Mouse (Mus musculus): ENCODE data around the gene Tubb4b.
"Not testable (repeated sequence)": the region's sequence is repeated elsewhere in the genome, so short reads cannot be mapped to it uniquely, and the experiment has no call there.

Gene Tubb4b

DNA sequence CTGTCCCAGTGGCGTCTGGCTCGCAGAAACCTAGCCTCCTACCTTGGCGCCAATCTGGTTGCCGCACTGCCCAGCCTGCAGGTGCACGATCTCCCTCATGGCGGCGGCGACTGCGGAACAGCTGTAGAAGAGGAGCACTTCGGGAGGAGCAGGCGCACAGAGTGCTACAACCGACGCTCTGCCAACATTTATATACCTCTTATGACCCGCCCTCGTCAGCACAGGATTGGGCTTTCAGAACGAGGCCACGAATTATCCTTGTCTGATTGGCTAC lies at the start of gene Tubb4b:
Gene Tubb4b (minus strand): TSS at position 211 of the 274 bp plus-strand sequence.
- no peak for DNase-seq (ENCODE audit: low read depth)

DNA sequence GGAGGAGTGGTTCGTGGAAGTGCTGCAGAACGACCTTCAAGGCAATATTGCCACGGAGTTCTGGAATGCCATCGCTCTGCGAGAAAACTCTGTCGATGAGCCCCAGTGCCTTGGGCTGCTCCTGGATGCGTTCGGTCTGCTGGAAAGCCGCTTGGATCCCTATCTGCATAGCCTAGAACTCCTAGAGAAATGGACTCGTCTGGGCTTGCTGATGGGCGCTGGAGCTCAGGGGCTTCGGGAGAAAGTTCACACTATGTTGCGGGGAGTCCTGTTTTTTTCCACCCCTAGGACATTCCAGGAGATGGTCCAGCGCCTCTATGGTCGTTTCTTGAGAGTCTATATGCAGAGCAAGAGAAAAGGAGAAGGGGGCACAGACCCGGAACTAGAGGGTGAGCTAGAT lies 48.5 kb upstream of the Tubb4b start:
- DNase-seq (ENCODE audit: low read depth) = no peak

DNA sequence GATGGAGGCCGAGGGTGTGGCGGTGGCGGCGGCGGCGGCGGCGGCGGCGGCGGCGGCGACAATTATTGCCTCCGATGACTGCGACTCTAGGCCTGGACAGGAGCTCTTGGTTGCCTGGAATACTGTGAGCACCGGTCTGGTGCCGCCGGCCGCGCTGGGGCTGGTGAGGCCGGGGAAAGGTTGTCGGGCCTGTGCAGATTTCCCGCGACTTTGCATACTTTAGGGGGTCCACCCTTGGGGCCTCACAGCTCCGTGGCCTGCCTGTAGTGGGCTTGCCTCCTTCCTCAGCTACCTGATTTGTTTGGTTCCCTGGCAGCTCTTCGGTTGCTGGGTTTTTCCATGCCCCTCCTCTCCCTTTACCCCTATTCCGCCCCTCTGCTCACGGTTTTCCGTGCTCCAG lies 48.0 kb upstream of the Tubb4b start:
- DNase-seq (ENCODE audit: low read depth) = no peak

GRCm38 (mm10) chr2:25271827-25272511 lies 47.5 kb upstream of the Tubb4b start, which contains the start of the genes Ssna1 and Anapc2:
Gene Ssna1 (minus strand): TSS chr2:25272438.
Gene Anapc2 (plus strand): TSS chr2:25272478.
- peak; percentile 98 for DNase-seq (ENCODE audit: low read depth)

GRCm38 (mm10) chr2:25267746-25268309 lies 43.3 kb upstream of the Tubb4b start:
- no peak for DNase-seq (ENCODE audit: low read depth)

GRCm38 (mm10) chr2:25267241-25267640 lies 42.7 kb upstream of the Tubb4b start:
- no peak for DNase-seq (ENCODE audit: low read depth)

DNA sequence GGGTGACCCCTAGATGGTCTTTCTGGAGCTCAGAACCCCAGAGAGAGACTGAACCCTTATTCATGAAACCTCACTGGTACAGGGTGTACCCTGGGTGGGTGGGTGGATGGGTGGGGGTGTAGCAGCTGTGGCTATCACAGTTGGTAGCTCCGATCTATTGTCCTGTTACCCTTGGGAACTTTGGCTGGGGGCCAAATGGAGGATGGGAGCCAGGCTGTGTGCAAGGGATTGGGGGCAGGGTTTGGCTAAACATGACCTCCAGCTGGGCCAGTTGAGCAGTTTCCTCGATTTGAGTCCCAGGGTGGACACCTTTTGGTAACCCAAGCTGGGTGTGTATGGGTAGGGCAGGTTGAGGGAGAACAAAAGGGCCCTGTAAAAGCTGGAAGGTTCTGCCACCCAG lies 42.2 kb upstream of the Tubb4b start:
- no peak for DNase-seq (ENCODE audit: low read depth)

GRCm38 (mm10) chr2:25265897-25266656 lies 41.6 kb upstream of the Tubb4b start:
- DNase-seq (ENCODE audit: low read depth) = no peak

DNA sequence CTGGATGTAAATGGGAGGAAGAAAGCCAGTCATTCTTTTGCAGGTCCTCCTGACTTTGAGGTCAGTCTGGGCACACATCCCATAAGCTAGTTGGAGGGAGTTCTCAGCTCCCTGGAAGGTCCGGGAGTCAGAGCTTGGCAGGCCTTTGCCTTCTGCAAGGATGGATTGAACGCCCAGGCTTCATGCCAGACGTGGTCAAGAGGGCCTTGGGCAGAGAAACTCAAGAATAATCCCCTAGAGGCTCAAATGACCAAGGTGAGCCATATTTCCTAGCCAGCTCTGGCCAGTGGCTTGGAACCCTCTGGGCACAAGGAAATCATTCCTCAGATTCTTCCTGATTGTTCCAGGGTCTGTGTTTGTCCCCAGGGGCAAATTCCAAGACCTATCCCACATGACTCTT lies 40.3 kb upstream of the Tubb4b start:
- no peak for DNase-seq (ENCODE audit: low read depth)

GRCm38 (mm10) chr2:25264286-25264660 lies 39.8 kb upstream of the Tubb4b start:
- no peak for DNase-seq (ENCODE audit: low read depth)

DNA sequence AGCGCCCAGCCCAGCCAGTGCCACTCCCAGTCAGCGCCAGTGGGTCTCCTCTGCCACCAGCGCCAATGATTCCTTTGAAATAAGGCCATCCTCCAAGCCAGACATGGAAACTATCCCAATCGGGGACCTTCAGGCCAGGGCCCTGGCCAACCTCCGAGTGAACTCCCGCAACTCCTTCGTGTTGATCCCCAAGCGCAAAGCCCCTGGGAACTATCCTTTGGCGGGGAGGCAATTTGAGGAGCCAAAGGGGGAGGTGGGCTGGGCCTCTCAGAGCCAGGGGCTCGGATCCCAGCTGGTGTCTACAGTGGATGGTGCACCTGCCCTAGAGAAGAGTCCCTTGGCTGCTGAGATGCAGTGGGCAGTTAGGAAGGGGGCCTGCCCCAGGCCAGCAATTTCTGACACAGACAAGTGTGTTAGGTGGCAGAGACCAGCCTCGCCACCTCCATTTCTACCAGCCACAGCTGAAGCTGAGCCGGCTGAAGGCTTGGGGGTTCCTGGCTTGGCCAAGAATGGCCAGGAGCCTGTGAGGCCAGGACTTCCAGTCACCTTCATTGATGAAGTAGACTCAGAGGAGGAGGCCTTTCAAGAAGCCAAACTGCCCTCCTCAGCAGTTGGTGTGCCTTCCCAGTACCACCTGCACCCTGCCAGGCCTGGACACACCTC lies 39.3 kb upstream of the Tubb4b start:
- no peak for DNase-seq (ENCODE audit: low read depth)

GRCm38 (mm10) chr2:25262795-25263622 lies 38.5 kb upstream of the Tubb4b start:
- peak; percentile 81 for DNase-seq (ENCODE audit: low read depth)

DNA sequence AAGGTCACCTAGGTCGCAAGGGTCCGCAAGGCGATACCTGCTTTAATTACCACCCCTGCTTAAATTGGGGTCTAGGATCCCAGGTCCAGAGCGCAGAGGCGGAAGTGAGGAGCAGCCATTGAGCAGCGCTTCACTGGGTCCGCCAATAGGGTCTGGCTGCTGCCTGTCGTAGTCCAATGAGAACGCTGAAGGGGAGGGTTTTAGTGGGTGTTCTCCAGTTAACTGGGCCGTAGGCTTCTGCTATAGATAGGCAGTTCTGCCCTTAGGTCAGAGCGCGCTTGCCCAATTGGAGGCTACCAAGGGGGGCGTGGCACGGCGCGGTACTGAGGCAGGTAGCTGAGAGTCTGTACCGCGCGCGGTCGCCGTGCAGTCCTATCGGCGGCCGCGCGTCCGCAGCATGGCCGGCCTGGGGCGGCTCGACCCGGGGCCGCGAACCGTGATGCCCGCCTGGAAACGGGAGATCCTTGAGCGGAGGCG lies 37.8 kb upstream of the Tubb4b start, which contains the start of gene Tprn:
Gene Tprn (plus strand): TSS at position 328 of the 477 bp plus-strand sequence.
- DNase-seq (ENCODE audit: low read depth) = peak; percentile 95

GRCm38 (mm10) chr2:25261870-25262269 lies 37.4 kb upstream of the Tubb4b start:
- no peak for DNase-seq (ENCODE audit: low read depth)

- DNase-seq (ENCODE audit: low read depth) = peak; percentile 68
Measured at GRCm38 (mm10) chr2:25258887-25259286, 34.4 kb upstream of the Tubb4b start.

DNA sequence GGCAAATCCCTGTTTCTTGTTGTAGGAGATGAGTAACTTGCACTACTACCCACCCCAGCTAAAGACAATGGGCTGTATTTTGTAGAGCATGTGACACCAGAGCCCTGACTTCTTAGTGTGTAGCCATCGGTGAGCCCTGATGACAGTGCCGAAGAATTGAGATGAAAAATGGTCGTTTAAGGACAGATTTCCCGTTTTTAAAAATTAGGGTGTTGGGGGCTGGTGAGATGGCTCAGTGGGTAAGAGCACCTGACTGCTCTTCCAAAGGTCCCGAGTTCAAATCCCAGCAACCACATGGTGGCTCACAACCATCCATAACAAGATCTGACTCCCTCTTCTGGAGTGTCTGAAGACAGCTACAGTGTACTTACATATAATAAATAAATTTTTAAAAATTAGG lies 32.7 kb upstream of the Tubb4b start:
- DNase-seq (ENCODE audit: low read depth) = not testable (repeated sequence)

- DNase-seq (ENCODE audit: low read depth) = peak; percentile 78
Measured at GRCm38 (mm10) chr2:25256443-25257109, 32.1 kb upstream of the Tubb4b start.

GRCm38 (mm10) chr2:25255284-25255779 lies 30.8 kb upstream of the Tubb4b start, which contains the start of gene Tmem203:
Gene Tmem203 (plus strand): TSS chr2:25255439.
- DNase-seq (ENCODE audit: low read depth) = peak; percentile 94

GRCm38 (mm10) chr2:25252331-25252730 lies 27.8 kb upstream of the Tubb4b start:
- peak; percentile 61 for DNase-seq (ENCODE audit: low read depth)

GRCm38 (mm10) chr2:25246183-25247072 lies 21.9 kb upstream of the Tubb4b start, which contains the start of gene AL732309.1:
Gene AL732309.1 (minus strand): TSS chr2:25246863.
- DNase-seq (ENCODE audit: low read depth) = no peak
